Mouse (Mus musculus): ENCODE results near the gene Gli2. TPM values are rescaled to one million over a fixed set of nuclear protein-coding genes. Genes with fewer than 3 reads are reported as not detected.

Gene Gli2
- total RNA-seq, 1 experiment from 2014 or later = 1.5 TPM

GRCm38 (mm10) chr1:118901868-118902586 lies 151.4 kb downstream of the Gli2 start:
- peak; percentile 60 for DNase-seq

- DNase-seq = no peak
Measured at GRCm38 (mm10) chr1:118898351-118898750, 155.1 kb downstream of the Gli2 start.

GRCm38 (mm10) chr1:118895026-118895762 lies 158.2 kb downstream of the Gli2 start:
- no peak for DNase-seq

- DNase-seq = no peak
Measured at GRCm38 (mm10) chr1:118891395-118891794, 162.0 kb downstream of the Gli2 start.

GRCm38 (mm10) chr1:118890125-118890875 lies 163.1 kb downstream of the Gli2 start:
- DNase-seq = no peak

- DNase-seq = no peak
Measured at GRCm38 (mm10) chr1:118880781-118881247, 172.6 kb downstream of the Gli2 start.

- DNase-seq = no peak
Measured at GRCm38 (mm10) chr1:118878291-118878690, 175.1 kb downstream of the Gli2 start.

GRCm38 (mm10) chr1:118875227-118875626 lies 178.2 kb downstream of the Gli2 start:
- DNase-seq = no peak

GRCm38 (mm10) chr1:118873559-118873958 lies 179.9 kb downstream of the Gli2 start:
- DNase-seq = no peak

GRCm38 (mm10) chr1:118864735-118865134 lies 188.7 kb downstream of the Gli2 start:
- peak; percentile 14 for DNase-seq

GRCm38 (mm10) chr1:118864031-118864430 lies 189.4 kb downstream of the Gli2 start:
- no peak for DNase-seq

GRCm38 (mm10) chr1:118858101-118858500 lies 195.3 kb downstream of the Gli2 start:
- DNase-seq = no peak

GRCm38 (mm10) chr1:118830658-118831057 lies 222.8 kb downstream of the Gli2 start:
- no peak for DNase-seq

- no peak for DNase-seq
Measured at GRCm38 (mm10) chr1:118826614-118827013, 226.8 kb downstream of the Gli2 start.

- peak; percentile 40 for DNase-seq
Measured at GRCm38 (mm10) chr1:118825467-118826219, 227.8 kb downstream of the Gli2 start.

- no peak for DNase-seq
Measured at GRCm38 (mm10) chr1:118825035-118825434, 228.4 kb downstream of the Gli2 start.

- no peak for DNase-seq
Measured at GRCm38 (mm10) chr1:118822258-118822657, 231.2 kb downstream of the Gli2 start.

- no peak for DNase-seq
Measured at GRCm38 (mm10) chr1:118815015-118815414, 238.4 kb downstream of the Gli2 start.

- no peak for DNase-seq
Measured at GRCm38 (mm10) chr1:118810336-118810735, 243.1 kb downstream of the Gli2 start.

- DNase-seq = no peak
Measured at GRCm38 (mm10) chr1:118806727-118807126, 246.7 kb downstream of the Gli2 start.

GRCm38 (mm10) chr1:118802166-118802565 lies 251.3 kb downstream of the Gli2 start:
- DNase-seq = no peak

All from adrenal gland, postnatal 14 days (tissue).